Mouse (Mus musculus): ENCODE measurements around the gene BC049762.

GRCm38 (mm10) chr11:51207758-51208157, 55.1 kb downstream of the BC049762 start:
- TF ChIP-seq POLR2A (IDR thresholded peaks at IDR 0.05; ENCODE audit: low read depth, low read length) (no peak), CTCF (IDR thresholded peaks at IDR 0.05; ENCODE audit: extremely low read depth, insufficient read length, insufficient replicate concordance, low read depth, low read length) (no peak)

All from small intestine, adult 2 months (tissue).